Mouse (Mus musculus): Measurements from ENCODE around the gene Golga7b. TPM values are rescaled to one million over a fixed set of nuclear protein-coding genes. Genes with fewer than 3 reads are reported as not detected.

Gene Golga7b
- 38.8 and 40.0 TPM in 2 replicates for polyA plus RNA-seq (2015; fragmentation: Nextera tagmentation; extraction: Ambion mirVana)

GRCm38 (mm10) chr19:42247519-42247918 is at the start of gene Golga7b:
TSS of gene Golga7b (plus strand) at chr19:42247574.
- H3K9ac ChIP-seq, result no peak within 1 kb of the TSS
- H3K36me3 ChIP-seq, result no peaks in the 10 kb centered on the region
- no peaks in the 10 kb centered on the region for H3K4me1 ChIP-seq (replicated peaks)
- H3K27me3 ChIP-seq, result peaks cover 9% of the 10 kb centered on the region; the same call in 1 of the 2 replicates
- 83% methylated on average over 3 of the region's 3 CpGs for WGBS
- no peak within 1 kb of the TSS for H3K27ac ChIP-seq
- no peak within 1 kb of the TSS for H3K4me2 ChIP-seq
- no peak within 1 kb of the TSS for H3K4me3 ChIP-seq
- no peak for ATAC-seq (ENCODE audit: low FRiP score)
- no peaks in the 10 kb centered on the region for H3K9me3 ChIP-seq

- H3K27me3 ChIP-seq, result peaks cover 52% of the 10 kb centered on the region
- H3K27ac ChIP-seq, result no peak overlapping the region
- H3K4me2 ChIP-seq, result no peak overlapping the region
- H3K9ac ChIP-seq, result no peak overlapping the region
- ATAC-seq (ENCODE audit: low FRiP score), result no peak
- no peaks in the 10 kb centered on the region for H3K9me3 ChIP-seq
- peaks cover 12% of the 10 kb centered on the region; the same call in 1 of the 2 replicates for H3K36me3 ChIP-seq
- WGBS, result 48% methylated on average over 11 of the region's 11 CpGs
- H3K4me1 ChIP-seq (replicated peaks), result peaks cover 24% of the 10 kb centered on the region
- H3K4me3 ChIP-seq, result no peak overlapping the region
These were observed 49.3 kb upstream of the Golga7b start for GRCm38 (mm10) chr19:42198026-42198425.

GRCm38 (mm10) chr19:42201696-42202381 is 45.5 kb upstream of the Golga7b start, which contains the start of gene Sfrp5:
TSS of gene Sfrp5 (minus strand) at chr19:42202252.
- Histone ChIP-seq H3K4me1 (replicated peaks) (peaks cover 27% of the 10 kb centered on the region), H3K4me3 (peak within 1 kb of the TSS; percentile 37), H3K27ac (no peak within 1 kb of the TSS), H3K4me2 (peak within 1 kb of the TSS; percentile 54), H3K27me3 (peaks cover 69% of the 10 kb centered on the region), H3K36me3 (no peaks in the 10 kb centered on the region), H3K9ac (peak within 1 kb of the TSS; percentile 58; the same call in 1 of the 2 replicates), H3K9me3 (no peaks in the 10 kb centered on the region)
- ATAC-seq (ENCODE audit: low FRiP score), result peak; percentile 44; the same call in 1 of the 2 replicates
- under 1% methylated on average over 59 of the region's 60 CpGs for WGBS

GRCm38 (mm10) chr19:42202467-42202866 is 44.9 kb upstream of the Golga7b start:
- ATAC-seq (ENCODE audit: low FRiP score), result no peak
- no peaks in the 10 kb centered on the region for H3K9me3 ChIP-seq
- H3K36me3 ChIP-seq, result no peaks in the 10 kb centered on the region
- peaks cover 69% of the 10 kb centered on the region for H3K27me3 ChIP-seq
- no peak overlapping the region for H3K27ac ChIP-seq
- H3K9ac ChIP-seq, result no peak overlapping the region
- peak overlapping the region; percentile 37; the same call in 1 of the 2 replicates for H3K4me3 ChIP-seq
- H3K4me2 ChIP-seq, result peak overlapping the region; percentile 54
- H3K4me1 ChIP-seq (replicated peaks), result peaks cover 27% of the 10 kb centered on the region
- 46% methylated on average over 8 of the region's 8 CpGs for WGBS

GRCm38 (mm10) chr19:42204306-42204705 is 43.1 kb upstream of the Golga7b start:
- 93% methylated on average over 4 of the region's 4 CpGs for WGBS

GRCm38 (mm10) chr19:42205201-42205600 is 42.2 kb upstream of the Golga7b start:
- Histone ChIP-seq H3K9me3 (no peaks in the 10 kb centered on the region), H3K4me2 (no peak overlapping the region), H3K4me3 (no peak overlapping the region), H3K27ac (no peak overlapping the region), H3K9ac (no peak overlapping the region), H3K36me3 (no peaks in the 10 kb centered on the region), H3K27me3 (peaks cover 48% of the 10 kb centered on the region), H3K4me1 (replicated peaks) (peaks cover 31% of the 10 kb centered on the region)
- 67% methylated on average over 8 of the region's 8 CpGs for WGBS
- ATAC-seq (ENCODE audit: low FRiP score), result no peak

More at GRCm38 (mm10) chr19:42204306-42204705, 43.1 kb upstream of the Golga7b start:
- Histone ChIP-seq H3K4me1 (replicated peaks) (peaks cover 29% of the 10 kb centered on the region), H3K36me3 (no peaks in the 10 kb centered on the region), H3K4me2 (no peak overlapping the region), H3K9ac (no peak overlapping the region), H3K9me3 (no peaks in the 10 kb centered on the region), H3K4me3 (no peak overlapping the region), H3K27ac (peak overlapping the region; percentile 48; the same call in 1 of the 2 replicates), H3K27me3 (peaks cover 57% of the 10 kb centered on the region)
- no peak for ATAC-seq (ENCODE audit: low FRiP score)

GRCm38 (mm10) chr19:42209485-42209884 is 37.9 kb upstream of the Golga7b start:
- Histone ChIP-seq H3K27me3 (peaks cover 5% of the 10 kb centered on the region), H3K27ac (no peak overlapping the region), H3K4me3 (no peak overlapping the region), H3K36me3 (no peaks in the 10 kb centered on the region), H3K9me3 (no peaks in the 10 kb centered on the region), H3K9ac (no peak overlapping the region), H3K4me1 (replicated peaks) (peaks cover 11% of the 10 kb centered on the region), H3K4me2 (no peak overlapping the region)
- ATAC-seq (ENCODE audit: low FRiP score), result 0 out of 2 replicates have a peak, but pooled peaks have one; percentile 43
- WGBS, result 50% methylated on average over 7 of the region's 7 CpGs

GRCm38 (mm10) chr19:42209976-42210375 is 37.4 kb upstream of the Golga7b start:
- peaks cover 9% of the 10 kb centered on the region for H3K4me1 ChIP-seq (replicated peaks)
- no peak overlapping the region for H3K4me2 ChIP-seq
- H3K27me3 ChIP-seq, result peaks cover 3% of the 10 kb centered on the region; the same call in 1 of the 2 replicates
- H3K4me3 ChIP-seq, result no peak overlapping the region
- no peaks in the 10 kb centered on the region for H3K36me3 ChIP-seq
- no peak overlapping the region for H3K9ac ChIP-seq
- 60% methylated on average over 6 of the region's 6 CpGs for WGBS
- ATAC-seq (ENCODE audit: low FRiP score), result 0 out of 2 replicates have a peak, but pooled peaks have one; percentile 3
- H3K27ac ChIP-seq, result no peak overlapping the region
- H3K9me3 ChIP-seq, result no peaks in the 10 kb centered on the region

GRCm38 (mm10) chr19:42211936-42212335 is 35.4 kb upstream of the Golga7b start:
- ATAC-seq (ENCODE audit: low FRiP score), result no peak
- Histone ChIP-seq H3K27me3 (peaks cover 3% of the 10 kb centered on the region; the same call in 1 of the 2 replicates), H3K36me3 (no peaks in the 10 kb centered on the region), H3K27ac (no peak overlapping the region), H3K9ac (no peak overlapping the region), H3K4me3 (no peak overlapping the region), H3K4me1 (replicated peaks) (peaks cover 9% of the 10 kb centered on the region), H3K4me2 (no peak overlapping the region), H3K9me3 (no peaks in the 10 kb centered on the region)
- WGBS, result 29% methylated on average over 8 of the region's 8 CpGs

- Histone ChIP-seq H3K36me3 (no peaks in the 10 kb centered on the region), H3K27me3 (no peaks in the 10 kb centered on the region), H3K9me3 (no peaks in the 10 kb centered on the region), H3K4me1 (replicated peaks) (peaks cover 3% of the 10 kb centered on the region), H3K27ac (no peak overlapping the region), H3K4me2 (no peak overlapping the region), H3K9ac (no peak overlapping the region), H3K4me3 (no peak overlapping the region)
- 69% methylated on average over 2 of the region's 2 CpGs for WGBS
- ATAC-seq (ENCODE audit: low FRiP score), result no peak
These were observed 32.8 kb upstream of the Golga7b start for GRCm38 (mm10) chr19:42214601-42215000.

- no peak overlapping the region for H3K4me2 ChIP-seq
- H3K4me3 ChIP-seq, result no peak overlapping the region
- no peaks in the 10 kb centered on the region for H3K4me1 ChIP-seq (replicated peaks)
- ATAC-seq (ENCODE audit: low FRiP score), result peak; percentile 43; the same call in 1 of the 2 replicates
- no peaks in the 10 kb centered on the region for H3K27me3 ChIP-seq
- H3K9me3 ChIP-seq, result no peaks in the 10 kb centered on the region
- no peak overlapping the region for H3K9ac ChIP-seq
- WGBS, result 72% methylated on average over 7 of the region's 7 CpGs
- no peaks in the 10 kb centered on the region for H3K36me3 ChIP-seq
- no peak overlapping the region for H3K27ac ChIP-seq
These were observed 30.5 kb upstream of the Golga7b start for GRCm38 (mm10) chr19:42216699-42217373.

GRCm38 (mm10) chr19:42217374-42217763 is 30.0 kb upstream of the Golga7b start:
- no peak overlapping the region for H3K9ac ChIP-seq
- no peak overlapping the region for H3K4me2 ChIP-seq
- no peaks in the 10 kb centered on the region for H3K36me3 ChIP-seq
- peak; percentile 66; the same call in 1 of the 2 replicates for ATAC-seq (ENCODE audit: low FRiP score)
- no peak overlapping the region for H3K27ac ChIP-seq
- no peaks in the 10 kb centered on the region for H3K27me3 ChIP-seq
- H3K9me3 ChIP-seq, result no peaks in the 10 kb centered on the region
- no peak overlapping the region for H3K4me3 ChIP-seq
- 11% methylated on average over 2 of the region's 2 CpGs for WGBS
- no peaks in the 10 kb centered on the region for H3K4me1 ChIP-seq (replicated peaks)
